Mouse (Mus musculus) 3T3-L1 (cell line): ENCODE results near the gene Dvl1.

Experiments used
- DNase-seq: peaks from one replicate; pipeline ENCODE4 v3.0.0-alpha.2; 2015; ENCODE audit warnings: low read depth, low spot score

The Dvl1 gene

DNA sequence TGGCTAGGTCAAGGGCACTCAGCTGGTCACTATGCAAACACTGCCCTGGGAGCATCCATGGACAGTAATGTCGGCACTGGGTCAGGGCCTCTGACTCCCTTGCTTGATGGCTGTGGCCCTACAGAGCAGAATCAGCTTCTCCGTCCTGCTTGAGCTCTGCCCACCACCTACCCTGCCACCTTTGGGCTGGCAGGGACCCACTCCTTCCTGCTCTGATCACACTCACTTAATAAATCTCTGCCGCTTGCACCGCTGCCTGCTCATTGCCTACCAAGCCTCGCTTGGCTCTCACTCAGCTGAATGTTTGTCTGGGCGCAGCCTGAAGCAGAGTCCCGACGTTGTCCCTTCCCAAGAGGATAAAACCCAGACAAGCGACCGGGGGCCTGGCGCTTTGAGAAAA is 59.8 kb downstream of the Dvl1 start:
- DNase-seq: no peak

DNA sequence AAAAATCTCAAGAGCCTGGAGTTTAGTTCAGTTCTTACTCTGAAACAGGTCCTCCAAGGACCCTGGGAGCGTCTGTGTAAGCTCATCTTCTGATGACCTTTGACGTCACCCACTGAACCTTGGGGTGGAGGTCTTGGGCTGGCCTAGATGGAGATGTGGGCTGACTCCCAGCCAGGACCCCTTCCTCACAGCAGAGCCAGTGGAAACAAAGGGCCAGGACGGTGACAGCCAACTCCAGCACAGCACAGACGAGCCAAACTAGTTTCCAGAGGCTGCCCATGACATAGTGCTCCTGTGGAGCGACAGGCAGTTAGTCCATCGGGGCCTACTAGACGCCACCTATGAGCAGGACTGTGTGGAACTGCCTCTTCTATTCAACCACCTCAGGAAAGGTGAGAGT is 61.1 kb downstream of the Dvl1 start:
- DNase-seq: no peak

DNA sequence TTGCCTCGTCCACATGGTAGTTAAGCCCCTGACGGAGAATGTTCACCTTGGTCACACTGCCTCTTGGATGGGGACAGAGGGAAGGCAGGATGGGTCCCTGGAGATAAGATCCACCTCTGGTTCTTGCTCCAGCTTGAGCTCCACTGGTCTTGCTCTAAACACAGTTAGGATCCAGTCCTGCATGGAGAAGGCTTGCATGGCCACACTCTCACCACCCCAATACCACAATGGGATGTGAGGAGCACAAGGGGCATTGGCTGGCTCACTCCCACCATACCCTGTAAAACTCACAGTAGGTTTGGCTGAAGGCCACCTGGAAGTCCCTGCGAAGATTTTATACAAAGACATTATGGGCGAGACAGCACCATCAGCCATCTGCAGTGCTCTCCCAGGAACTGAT is 61.5 kb downstream of the Dvl1 start:
- DNase-seq: no peak
